Mouse (Mus musculus) telencephalon, adult 2 months (tissue): ENCODE measurements around the gene Isoc2a.

Source experiments
- DNase-seq: peaks from one replicate; pipeline ENCODE4 v3.0.0-alpha.2; 2011; ENCODE audit warnings: low read depth, low spot score

Isoc2a gene

DNA sequence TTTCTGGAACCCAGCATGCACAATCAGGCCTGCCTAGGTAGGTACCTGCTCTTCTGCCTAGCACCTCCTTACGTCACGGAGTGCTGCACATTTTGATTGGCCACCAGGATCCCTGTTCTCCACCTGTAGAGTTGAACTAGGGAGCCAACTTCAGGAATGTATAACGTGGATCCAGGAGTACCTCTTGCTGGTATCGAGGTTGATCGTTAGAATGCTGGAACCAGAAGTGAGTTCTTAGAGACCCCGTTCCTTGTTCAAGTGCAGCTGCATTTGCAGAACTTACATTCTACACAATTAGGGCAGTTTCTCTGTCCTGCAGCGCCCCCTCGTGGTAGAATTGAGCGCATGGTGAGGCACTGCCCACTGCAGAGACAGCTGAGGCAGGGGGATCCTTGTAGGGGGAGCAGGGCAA is 63.1 kb downstream of the Isoc2a start:
- peak; percentile 34 for DNase-seq

DNA sequence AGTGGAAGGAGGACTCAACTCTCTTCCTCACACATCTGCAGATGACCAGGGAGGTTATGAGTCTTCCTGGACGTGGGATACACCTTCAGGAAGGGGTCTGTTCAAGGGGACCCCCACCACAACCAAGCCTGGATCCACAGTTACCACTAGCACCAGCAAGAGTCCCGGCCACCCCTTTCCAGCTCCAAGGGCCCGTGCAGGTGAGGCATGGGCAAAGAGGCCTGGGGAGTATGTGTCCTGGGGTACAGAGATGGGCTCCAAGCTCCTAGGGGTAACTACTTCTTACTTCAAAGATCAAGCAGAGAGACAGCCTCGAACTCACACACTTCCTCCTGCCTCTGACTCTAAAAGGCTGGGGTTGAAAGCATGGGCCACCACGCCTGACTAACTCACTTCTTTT is 65.7 kb downstream of the Isoc2a start:
- no peak for DNase-seq

DNA sequence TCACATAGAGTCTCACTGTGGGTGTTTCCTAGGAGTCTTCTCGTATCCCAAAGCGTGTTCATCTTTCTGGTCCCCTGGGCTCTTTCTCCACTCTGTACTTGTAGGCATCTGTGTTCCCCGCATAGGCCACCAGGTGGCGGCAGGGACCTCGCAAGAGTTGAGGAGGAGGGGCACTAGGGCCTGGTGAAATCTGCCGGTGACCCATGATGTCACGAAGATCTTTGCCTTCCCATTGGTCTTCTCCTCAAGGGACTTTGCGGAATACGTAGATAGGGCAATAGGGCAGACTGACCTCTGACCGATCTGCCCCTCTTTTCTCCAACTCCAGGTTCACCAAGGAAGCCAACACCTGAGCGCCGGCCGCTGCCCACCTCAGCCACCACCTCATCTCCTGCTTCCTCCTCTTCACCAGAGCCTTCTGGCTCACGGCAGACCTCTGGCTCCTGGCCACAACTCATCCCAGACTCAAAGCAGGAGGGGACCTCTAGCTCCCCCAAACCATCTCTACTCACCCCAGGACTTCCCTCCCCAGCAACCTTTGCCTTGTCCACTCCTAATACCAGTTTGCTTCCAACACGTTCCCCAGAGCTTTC is 66.4 kb downstream of the Isoc2a start:
- peak; percentile 92 for DNase-seq
